Mouse (Mus musculus): ENCODE results near the gene Ptrhd1. TPM values are rescaled to one million over a fixed set of nuclear protein-coding genes. Genes with fewer than 3 reads are reported as not detected.

Gene Ptrhd1
- total RNA-seq, 2 experiments from 2014 or later, result 4.0 to 4.5 TPM

DNA sequence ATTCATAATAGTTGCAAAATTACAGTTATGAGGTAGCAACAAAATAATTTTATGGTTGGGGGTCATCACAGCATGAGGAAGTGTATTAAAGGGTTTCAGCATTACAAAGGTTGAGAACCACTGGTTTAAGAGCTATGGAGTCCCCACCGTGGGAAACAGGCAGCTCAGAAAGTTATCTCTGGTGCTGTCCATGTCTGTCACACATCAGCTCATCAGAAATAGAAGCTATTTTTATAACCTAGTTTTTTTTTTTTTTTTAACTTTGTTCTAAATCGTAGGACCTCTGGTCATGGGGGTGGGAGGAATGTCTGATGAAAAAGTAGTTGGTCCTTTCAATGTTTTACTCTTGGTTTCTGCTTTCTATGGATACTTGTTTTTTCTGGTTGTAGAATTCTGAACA lies 10.0 kb downstream of the Ptrhd1 start:
- no peak for DNase-seq

DNA sequence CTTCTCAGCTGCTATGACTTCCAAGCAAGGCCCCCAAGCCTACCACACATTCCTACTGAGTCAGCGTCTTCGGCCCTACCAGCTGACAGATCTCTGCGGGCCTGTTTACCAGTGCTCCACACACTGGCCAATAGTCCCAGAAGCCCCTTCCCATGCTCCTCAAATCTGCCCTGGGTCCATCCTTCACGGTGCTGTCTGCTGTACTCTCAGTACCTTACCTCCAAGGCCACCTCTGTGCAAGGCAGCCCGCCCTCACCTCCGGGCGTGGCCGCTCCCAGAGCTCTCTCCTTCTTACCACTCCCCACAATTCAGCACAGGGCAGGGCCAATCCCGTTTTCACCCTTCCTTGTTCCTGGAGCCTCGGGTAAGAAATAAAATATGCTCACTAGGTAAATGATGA lies 11.9 kb downstream of the Ptrhd1 start:
- no peak for DNase-seq

DNA sequence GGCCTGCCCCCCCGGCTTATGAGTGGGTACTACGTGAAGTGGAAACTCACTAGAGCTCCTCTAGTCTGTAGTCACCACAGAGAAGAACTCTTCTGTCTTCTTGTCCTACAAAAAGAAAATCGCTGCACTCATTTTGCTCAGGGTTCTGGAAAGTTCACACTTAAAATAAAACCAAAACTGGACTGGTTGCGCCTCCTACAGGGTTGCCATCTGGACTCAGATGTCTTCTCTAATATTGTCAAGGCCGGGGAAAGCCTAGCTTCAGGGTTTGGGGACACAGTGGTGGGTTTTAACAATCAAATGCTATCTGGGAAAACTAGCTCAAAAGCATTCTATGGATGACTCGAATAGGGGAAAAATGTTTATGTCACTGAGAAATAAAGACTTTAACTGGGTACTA lies 16.0 kb downstream of the Ptrhd1 start:
- no peak for DNase-seq

DNA sequence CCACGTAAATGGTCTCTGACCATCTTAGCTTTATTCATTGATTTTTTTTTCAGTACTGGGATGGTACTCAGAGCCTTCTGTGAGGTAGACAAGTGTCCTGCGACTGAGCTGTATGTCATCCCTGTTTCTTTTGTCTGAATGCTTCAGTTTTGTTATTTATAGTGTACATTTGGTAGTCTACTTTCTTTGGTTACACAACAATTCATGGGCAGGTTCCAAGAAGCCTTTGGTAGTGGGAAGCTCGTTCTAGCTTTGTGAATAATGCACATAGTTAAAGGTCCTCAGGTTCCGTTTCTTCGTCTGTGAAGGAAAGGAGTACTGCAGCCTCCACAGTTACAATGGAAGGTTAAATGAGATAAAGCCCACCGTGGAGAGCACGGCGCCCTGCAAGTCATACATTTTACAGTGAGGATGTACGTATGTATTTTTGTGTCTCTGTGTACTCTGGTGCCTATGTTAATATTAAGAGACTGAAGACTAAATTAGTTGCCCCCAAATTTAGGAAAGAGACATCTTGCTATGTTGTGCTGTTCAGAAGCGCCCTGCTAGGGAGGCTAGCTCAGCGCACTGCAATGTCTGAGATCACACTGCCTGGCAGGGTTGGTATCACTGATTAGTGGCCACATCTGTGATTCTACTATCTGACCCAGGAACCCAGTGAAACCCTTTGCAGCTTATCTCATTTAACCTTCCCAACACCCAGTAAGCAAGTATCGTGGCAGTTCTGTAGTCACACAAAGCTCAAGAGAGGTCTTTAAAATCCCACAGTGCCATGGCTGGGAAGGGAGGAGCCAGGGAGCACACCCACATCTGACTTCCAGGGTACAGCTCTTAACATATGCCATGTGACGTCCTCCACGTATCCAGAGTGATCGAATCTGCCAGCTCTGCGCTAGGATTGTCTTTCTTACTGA lies 19.2 kb downstream of the Ptrhd1 start:
- no peak for DNase-seq

DNA sequence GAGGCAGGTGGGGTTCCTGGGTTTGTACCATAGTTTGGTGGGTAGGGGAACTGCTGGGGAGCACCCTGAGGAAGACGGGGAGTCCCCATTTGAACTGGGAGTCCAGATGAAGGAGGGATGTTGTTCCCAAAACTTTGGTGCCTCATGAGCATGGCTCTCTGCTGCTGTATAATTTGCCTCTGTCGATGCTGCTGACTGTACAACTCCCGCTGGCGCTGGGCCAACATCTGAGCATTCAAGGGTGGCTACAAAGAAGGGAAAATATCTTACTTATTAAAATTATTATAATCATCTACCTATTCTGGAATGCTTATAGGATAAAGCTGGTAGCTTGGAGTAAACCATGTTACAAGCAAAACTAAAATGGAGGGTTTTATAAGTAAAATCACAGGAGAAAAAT lies 33.9 kb downstream of the Ptrhd1 start:
- DNase-seq, result no peak

DNA sequence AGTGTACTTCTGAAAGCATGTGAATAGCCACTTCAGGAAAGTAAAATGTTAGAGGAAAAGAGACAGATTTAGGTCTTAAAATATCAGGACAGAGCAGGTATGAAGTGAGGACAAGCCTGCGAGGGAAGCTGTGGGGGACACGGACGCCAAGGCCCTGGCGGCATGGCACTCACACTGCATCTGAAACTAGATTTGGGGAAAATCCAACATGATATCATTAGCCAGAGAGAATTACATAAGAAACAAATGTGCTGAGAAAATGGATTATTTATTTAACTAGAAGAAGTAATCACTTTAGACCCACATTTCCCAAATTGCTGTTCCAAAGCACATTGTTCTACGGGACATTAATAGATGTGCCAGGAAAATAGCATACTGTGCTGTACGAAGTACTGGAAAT lies 37.3 kb downstream of the Ptrhd1 start:
- no peak for DNase-seq

DNA sequence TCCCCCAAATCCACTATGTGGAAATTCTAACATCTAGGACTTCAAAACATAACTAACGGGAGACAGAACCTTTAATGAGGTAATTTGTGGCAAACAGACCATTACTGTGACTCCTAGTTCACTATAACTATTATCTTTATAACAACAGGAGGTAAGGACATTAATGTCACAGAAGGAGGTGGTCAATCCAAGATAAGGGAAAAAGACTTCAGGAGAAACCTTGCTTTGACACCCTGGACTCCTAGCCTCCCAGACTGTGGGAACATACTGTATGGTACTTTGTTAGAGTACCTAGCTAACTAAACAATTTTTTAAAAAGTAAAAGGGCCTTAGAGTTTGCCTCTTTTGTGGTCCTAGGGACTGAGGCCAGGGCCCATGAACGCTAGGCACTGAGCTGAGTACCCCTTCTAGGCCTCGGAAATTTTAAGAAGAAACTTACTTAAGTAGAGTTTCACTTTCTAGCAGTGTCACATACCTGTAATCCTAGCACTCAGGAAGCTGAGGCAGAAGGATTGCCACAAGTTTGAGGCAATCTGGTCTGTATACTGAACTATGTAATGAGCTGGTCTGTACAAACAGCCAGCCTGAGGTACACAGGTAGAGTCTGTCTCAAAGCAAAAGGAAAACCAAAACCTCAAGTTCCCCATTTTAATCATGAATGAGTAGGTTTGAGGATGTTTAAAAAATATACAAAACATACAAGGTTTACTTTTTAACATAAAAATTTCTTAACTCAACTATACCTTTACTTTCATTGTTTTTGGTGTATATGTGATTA lies 45.3 kb downstream of the Ptrhd1 start:
- DNase-seq, result no peak

DNA sequence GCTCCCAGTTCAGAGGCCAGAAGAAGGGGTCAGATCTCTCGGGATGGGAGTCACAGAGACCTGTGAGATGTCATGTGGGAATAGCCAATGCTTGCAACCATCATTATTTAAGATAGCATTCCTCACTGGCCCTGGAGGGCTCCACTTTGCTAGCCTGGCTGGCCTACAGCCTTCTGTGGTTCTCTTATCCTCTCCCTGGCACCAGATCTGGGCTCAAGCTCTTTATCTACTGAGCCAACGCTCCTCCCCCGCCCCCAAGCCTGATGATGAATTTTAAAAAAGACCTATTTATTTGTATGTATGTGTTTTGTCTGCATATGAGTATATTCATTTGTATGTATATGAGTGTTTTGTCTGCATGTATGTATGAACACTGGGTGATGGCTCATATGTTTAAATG lies 46.1 kb downstream of the Ptrhd1 start:
- DNase-seq, result no peak

DNA sequence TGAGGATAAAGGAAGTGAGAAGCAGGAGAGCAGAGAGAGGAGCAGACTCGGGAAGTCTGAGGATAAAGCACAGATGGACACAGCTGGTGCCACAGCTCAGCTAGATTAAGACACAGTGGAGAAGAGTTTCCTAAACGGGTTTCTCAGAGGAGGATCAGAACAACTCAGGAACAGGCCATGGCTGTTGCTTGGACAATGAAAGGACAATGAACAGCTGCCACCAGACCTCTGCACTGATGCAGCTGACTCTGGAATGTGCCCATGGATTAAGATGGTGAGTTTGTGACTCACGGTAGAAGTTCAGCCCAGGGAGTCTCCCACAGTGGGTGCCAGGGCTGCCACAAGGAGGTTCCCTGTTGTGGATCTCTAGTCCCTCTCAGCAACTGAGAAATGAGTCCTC lies 51.4 kb downstream of the Ptrhd1 start:
- peak; percentile 9 for DNase-seq

Other genes with a start within 250 kb of the Ptrhd1 start
- 1 to 10 TPM; 3.1 to 6.0 TPM for gene Efr3b, start 195.1 kb upstream of the Ptrhd1 start, total RNA-seq (2021)
- gene Dnajc27, start 151.4 kb upstream of the Ptrhd1 start, total RNA-seq (2021), result 10 to 100 TPM; 27.0 to 35.2 TPM
- 1 to 10 TPM; 1.8 to 2.4 TPM for gene Adcy3, start 100.9 kb upstream of the Ptrhd1 start, total RNA-seq (2021)
- gene Cenpo, start 267 bp downstream of the Ptrhd1 start, total RNA-seq (2021), result 1 to 10 TPM; 1.5 to 1.8 TPM
- gene Ncoa1, start 243.2 kb downstream of the Ptrhd1 start, total RNA-seq (2021), result 10 to 100 TPM; 21.5 to 23.8 TPM